Mouse (Mus musculus) liver, embryonic 14.5 days (tissue): Measurements from ENCODE around the gene Prkcq. TPM values are rescaled to one million over a fixed set of nuclear protein-coding genes. Genes with fewer than 3 reads are reported as not detected.
"Not testable (repeated sequence)": the region's sequence is repeated elsewhere in the genome, so short reads cannot be mapped to it uniquely, and the experiment has no call there.

ENCODE experiments used
- ATAC-seq: fragments of 200-750 bp; cut with Nextera tagmentation; 2 replicates; pipeline ENCODE4 v1.8.0; 2017; ENCODE audit warnings: moderate number of reproducible peaks, mild to moderate bottlenecking, moderate library complexity; ENCODE audit not compliant: insufficient read depth
- DNase-seq, 3 experiments: peaks; one replicate each; pipeline ENCODE4 v3.0.0-alpha.2; 2012 to 2013; ENCODE audit warnings: low read depth in 3 of 3, low spot score in 3 of 3
- H3K27ac ChIP-seq: fragments of 300-500 bp; sonication (generic); 2 replicates; pipeline ENCODE4 v1.5.1; 2014; ENCODE audit warnings: moderate library complexity, mild to moderate bottlenecking, control low read depth, inconsistent platforms
- H3K27me3 ChIP-seq: fragments of 300-500 bp; sonication (generic); 2 replicates; pipeline ENCODE4 v1.6.1; 2014; ENCODE audit warnings: mild to moderate bottlenecking, low read length, moderate library complexity; ENCODE audit not compliant: control insufficient read depth, insufficient read depth
- H3K36me3 ChIP-seq: fragments of 300-500 bp; sonication (generic); replicated peaks from 2 replicates; pipeline ENCODE4 v1.6.1; 2014; ENCODE audit warnings: low read depth; ENCODE audit not compliant: control insufficient read depth, insufficient read depth
- H3K4me1 ChIP-seq, 2 experiments: fragments of 200-500 bp in 1 of 2; fragments of 300-500 bp in 1 of 2; sonication (generic) in 1 of 2; replicated peaks; 2 replicates each; pipeline ENCODE4 v1.6.1; 2012 to 2014; ENCODE audit warnings: antibody characterized with exemption in 1 of 2, inconsistent platforms in 1 of 2, low read length in 1 of 2; ENCODE audit not compliant: control insufficient read depth in 2 of 2, insufficient read depth in 2 of 2
- H3K4me2 ChIP-seq: fragments of 300-500 bp; sonication (generic); 2 replicates; pipeline ENCODE4 v1.6.1; 2014; ENCODE audit warnings: low read depth, mild to moderate bottlenecking, control low read depth, moderate library complexity
- H3K4me3 ChIP-seq, 2 experiments: fragments of 200-500 bp in 1 of 2; fragments of 300-500 bp in 1 of 2; sonication (generic) in 1 of 2; 2 replicates each; pipeline ENCODE4 v1.5.1; 2012 to 2014; ENCODE audit warnings: low read depth in 2 of 2, low read length in 2 of 2, mild to moderate bottlenecking in 2 of 2, control low read depth in 1 of 2, inconsistent platforms in 1 of 2, moderate library complexity in 1 of 2; ENCODE audit not compliant: insufficient read depth in 1 of 2
- H3K9ac ChIP-seq: fragments of 300-500 bp; sonication (generic); replicated peaks from 2 replicates; pipeline ENCODE4 v1.6.1; 2014; ENCODE audit warnings: mild to moderate bottlenecking, control low read depth, moderate library complexity
- H3K9me3 ChIP-seq: fragments of 300-500 bp; sonication (generic); 2 replicates; pipeline ENCODE4 v1.6.1; 2016; ENCODE audit warnings: low read length, mixed read lengths; ENCODE audit not compliant: control insufficient read depth
- CTCF ChIP-seq: IDR thresholded peaks from 2 replicates; pipeline ENCODE4 v1.5.1; 2016; ENCODE audit warnings: antibody characterized with exemption, low read depth, control low read depth
- EP300 ChIP-seq: IDR thresholded peaks from 2 replicates; pipeline ENCODE4 v1.6.1; 2016; ENCODE audit warnings: antibody characterized with exemption, low read depth
- WGBS: fragments of 180-500 bp; shearing (Covaris S2); extraction: QIAGEN DNeasy Blood & Tissue Kit; methylation state at CpG from one replicate; pipeline ENCODE4 v1.1.7; 2014; ENCODE audit not compliant: insufficient replicate concordance; 5-methylcytosine and 5-hydroxymethylcytosine counted together
- polyA plus RNA-seq, 2 experiments: library from polyadenylated mRNA; depleted of rRNA in 1 of 2; stranded (reverse) in 1 of 2; unstranded in 1 of 2; fragments of >200 nt; fragmentation: Nextera tagmentation in 1 of 2; extraction: Ambion mirVana in 1 of 2; gene quantifications; 2 replicates each; pipeline versions ENCODE4 v1.2.1 to v1.2.3; 2012 to 2014

Prkcq gene
- polyA plus RNA-seq, 2 experiments = 2.1 to 3.4 TPM

GRCm38 (mm10) chr2:11333301-11334017 is 161.6 kb downstream of the Prkcq start:
- H3K27me3 ChIP-seq = no peaks in the 10 kb centered on the region
- no peak overlapping the region for H3K27ac ChIP-seq
- no peak overlapping the region for H3K9ac ChIP-seq
- no peaks in the 10 kb centered on the region for H3K9me3 ChIP-seq
- ATAC-seq (no peak), DNase-seq (no peak)
- WGBS = 26% methylated on average over 14 of the region's 14 CpGs
- H3K36me3 ChIP-seq = no peaks in the 10 kb centered on the region
- TF ChIP-seq EP300 = no peak
- TF ChIP-seq CTCF = no peak
- no peak overlapping the region for H3K4me3 ChIP-seq
- peaks cover 0 to 15% of the 10 kb centered on the region in 2 experiments; a peak in 2 of 4 replicates for H3K4me1 ChIP-seq
- no peak overlapping the region for H3K4me2 ChIP-seq

- ATAC-seq (peak; percentile 21; the same call in 1 of the 2 replicates), DNase-seq (no peak)
- H3K4me3 ChIP-seq = no peak overlapping the region
- no peak for TF ChIP-seq CTCF
- no peak for TF ChIP-seq EP300
- H3K9me3 ChIP-seq = no peaks in the 10 kb centered on the region
- no peak overlapping the region for H3K9ac ChIP-seq
- no peaks in the 10 kb centered on the region for H3K36me3 ChIP-seq
- H3K4me2 ChIP-seq = no peak overlapping the region
- H3K27me3 ChIP-seq = no peaks in the 10 kb centered on the region
- WGBS = 2% methylated on average over 8 of the region's 8 CpGs
- peaks cover 0 to 15% of the 10 kb centered on the region in 2 experiments; a peak in 2 of 4 replicates for H3K4me1 ChIP-seq
- H3K27ac ChIP-seq = no peak overlapping the region
These were observed 164.4 kb downstream of the Prkcq start for GRCm38 (mm10) chr2:11336320-11336719.

- no peak for DNase-seq
- TF ChIP-seq EP300 (no peak), CTCF (no peak)
- H3K27ac ChIP-seq = no peak overlapping the region
- peaks cover 0 to 5% of the 10 kb centered on the region in 2 experiments; a peak in 2 of 4 replicates for H3K4me1 ChIP-seq
- no peak overlapping the region for H3K4me3 ChIP-seq
- no peaks in the 10 kb centered on the region for H3K36me3 ChIP-seq
- H3K9ac ChIP-seq = no peak overlapping the region
- H3K4me2 ChIP-seq = no peak overlapping the region
- no peak for ATAC-seq
- H3K9me3 ChIP-seq = no peaks in the 10 kb centered on the region
- 44% methylated on average over 14 of the region's 14 CpGs for WGBS
- H3K27me3 ChIP-seq = no peaks in the 10 kb centered on the region
These were observed 167.3 kb downstream of the Prkcq start for GRCm38 (mm10) chr2:11338931-11339839.

- DNase-seq (no peak), ATAC-seq (no peak)
- H3K4me3 ChIP-seq = no peak overlapping the region
- H3K4me2 ChIP-seq = no peak overlapping the region
- no peak overlapping the region for H3K9ac ChIP-seq
- H3K27me3 ChIP-seq = no peaks in the 10 kb centered on the region
- no peak overlapping the region for H3K27ac ChIP-seq
- H3K36me3 ChIP-seq = no peaks in the 10 kb centered on the region
- no peaks in the 10 kb centered on the region for H3K9me3 ChIP-seq
- 68% methylated on average over 3 of the region's 3 CpGs for WGBS
- no peaks in the 10 kb centered on the region for H3K4me1 ChIP-seq
- TF ChIP-seq EP300 (no peak), CTCF (no peak)
These were observed 172.8 kb downstream of the Prkcq start for GRCm38 (mm10) chr2:11344691-11345090.

GRCm38 (mm10) chr2:11346419-11346818 is 174.5 kb downstream of the Prkcq start:
- DNase-seq, H3K9me3 ChIP-seq, H3K27me3 ChIP-seq, H3K9ac ChIP-seq, H3K4me3 ChIP-seq, H3K4me2 ChIP-seq, H3K36me3 ChIP-seq, H3K27ac ChIP-seq, H3K4me1 ChIP-seq, ATAC-seq: not testable (repeated sequence)
- 69% methylated on average over 6 of the region's 6 CpGs for WGBS
